Mouse (Mus musculus) adrenal gland, postnatal 14 days (tissue): Measurements from ENCODE around the gene Lhx6. TPM values are rescaled to one million over a fixed set of nuclear protein-coding genes. Genes with fewer than 3 reads are reported as not detected.

ENCODE experiments used
- DNase-seq: peaks from one replicate; pipeline ENCODE4 v3.0.0; 2021; ENCODE audit warnings: mixed read lengths
- total RNA-seq: library from RNA; stranded (reverse); gene quantifications from 2 replicates; pipeline ENCODE4 v1.2.3, GENCODE M21; 2021

Lhx6 gene
- total RNA-seq, 1 experiment from 2014 or later = 5.4 TPM

DNA sequence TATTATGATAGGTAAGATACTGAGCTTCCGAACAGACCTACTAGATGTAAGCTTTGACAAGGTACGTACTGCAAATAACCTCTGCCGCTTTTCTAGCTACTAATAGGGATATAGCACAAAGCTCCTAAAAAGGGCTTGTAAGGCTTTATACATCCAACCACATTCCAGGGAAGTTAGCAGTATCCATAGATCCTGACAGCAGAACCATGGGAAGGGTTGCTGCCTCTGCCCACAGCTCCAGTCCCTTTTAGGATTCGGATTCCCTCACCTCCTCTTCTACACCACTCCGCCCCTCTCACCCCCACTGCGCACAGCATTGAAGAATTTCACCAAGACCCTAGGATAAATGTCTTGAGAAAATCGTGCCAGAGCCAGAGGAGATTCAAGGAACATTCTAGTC, 11.9 kb downstream of the Lhx6 start:
- no peak for DNase-seq

DNA sequence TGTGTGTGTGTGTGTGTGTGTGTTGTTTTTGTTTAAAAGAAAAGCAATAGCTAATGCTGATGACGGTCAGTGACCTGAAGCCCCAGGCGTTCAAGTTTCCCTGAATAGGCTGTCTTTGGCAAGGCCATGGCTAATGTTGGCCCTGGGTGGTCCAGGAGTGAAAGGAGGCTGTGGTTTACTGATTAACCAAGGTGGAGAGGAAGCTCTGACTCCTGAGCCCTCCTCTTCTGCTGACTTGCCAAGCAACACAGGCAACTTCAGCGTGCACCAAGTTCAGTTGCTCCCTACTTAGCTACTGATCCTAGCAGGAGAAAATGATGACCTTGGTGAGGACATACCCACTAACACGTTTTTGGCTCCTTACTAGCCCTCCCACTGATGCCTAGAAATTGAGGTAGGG, 12.5 kb downstream of the Lhx6 start:
- DNase-seq = no peak

DNA sequence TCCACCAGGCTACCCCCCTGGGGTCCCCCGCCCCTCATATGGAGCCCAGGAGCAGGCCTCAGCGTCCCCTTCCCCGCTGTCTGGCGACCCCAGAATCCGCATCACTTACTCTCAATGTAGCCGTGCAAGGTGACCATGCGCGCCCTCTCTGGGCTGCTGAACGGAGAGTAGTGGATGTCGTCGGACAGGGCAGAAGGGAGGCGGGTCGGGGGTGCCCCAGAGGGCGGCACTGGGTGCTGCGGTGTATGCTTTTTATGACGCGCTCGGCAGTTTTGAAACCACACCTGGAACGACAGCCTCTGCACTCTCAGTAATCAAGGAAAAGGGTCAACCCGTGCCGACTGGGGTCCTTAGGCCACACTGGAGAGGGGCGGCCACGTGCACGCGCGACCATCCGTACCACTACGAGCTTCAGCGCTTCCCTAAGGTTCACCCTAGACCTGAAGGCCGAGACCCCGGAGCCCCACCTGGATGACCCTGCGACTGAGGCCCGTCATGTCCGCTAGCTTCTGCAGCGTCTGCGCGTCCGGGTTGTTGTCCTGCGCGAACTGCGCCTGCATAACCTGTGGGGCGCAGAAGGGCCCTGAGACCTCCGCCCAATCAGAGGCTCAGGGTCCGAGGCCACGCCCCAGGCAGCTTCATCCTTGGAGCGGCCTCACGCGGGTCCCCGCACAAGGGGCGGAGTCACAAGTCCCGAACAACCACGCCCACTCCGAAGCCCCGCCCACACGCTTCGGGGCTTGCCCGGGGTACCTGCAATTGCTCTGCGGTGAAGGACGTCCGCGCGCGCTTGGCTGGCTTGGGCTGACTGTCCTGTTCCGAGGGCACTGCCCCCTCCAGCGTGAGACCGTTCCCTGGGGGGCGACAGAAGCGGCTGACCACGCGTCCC, 14.1 kb downstream of the Lhx6 start:
- peak; percentile 62 for DNase-seq

DNA sequence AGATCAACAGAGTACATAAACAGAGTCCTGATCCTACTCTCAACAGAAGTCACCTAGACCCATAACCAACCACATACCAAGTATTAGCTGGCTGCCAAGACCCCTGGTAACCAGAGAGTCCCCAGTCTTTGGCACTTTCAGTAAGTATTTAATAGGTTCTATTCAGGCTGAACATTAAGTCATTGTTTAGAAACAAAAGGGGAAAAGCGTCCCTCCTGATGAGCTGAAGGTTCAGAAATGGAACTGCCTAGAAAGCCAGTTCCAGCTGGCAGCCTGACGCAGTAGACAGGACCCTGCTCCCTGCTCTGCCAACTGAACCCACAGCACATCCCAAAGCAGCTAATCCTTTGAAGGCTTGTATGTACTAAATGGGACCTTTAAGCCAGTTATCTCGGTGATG, 16.0 kb downstream of the Lhx6 start:
- DNase-seq = no peak

- peak; percentile 38 for DNase-seq
Observed at GRCm38 (mm10) chr2:36085041-36085440, 20.2 kb downstream of the Lhx6 start.

- DNase-seq = peak; percentile 26
Observed at GRCm38 (mm10) chr2:36082802-36083580, 22.2 kb downstream of the Lhx6 start.

DNA sequence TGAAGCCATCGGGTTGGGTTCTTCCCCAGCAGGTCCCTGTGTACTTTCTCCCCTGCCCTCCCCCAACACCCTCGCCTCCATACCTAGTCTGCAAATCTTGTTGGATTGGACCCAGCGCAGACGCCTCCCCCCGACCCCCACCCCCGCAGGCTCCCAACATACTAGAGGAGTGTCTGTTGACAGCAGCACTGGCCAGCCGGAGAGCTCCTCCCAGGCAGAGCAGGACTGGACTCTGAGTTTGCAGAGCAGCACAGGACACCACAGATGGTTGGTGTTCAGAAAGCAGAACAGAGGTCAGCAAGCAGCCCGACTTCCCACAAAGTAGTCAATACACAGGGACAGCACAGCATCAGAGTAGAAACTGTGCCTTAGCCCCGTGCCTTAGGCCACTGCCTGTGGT, 23.8 kb downstream of the Lhx6 start:
- peak; percentile 33 for DNase-seq

- no peak for DNase-seq
Observed at GRCm38 (mm10) chr2:36077160-36077761, 27.9 kb downstream of the Lhx6 start.

GRCm38 (mm10) chr2:36075210-36075609, 30.0 kb downstream of the Lhx6 start:
- DNase-seq = no peak

GRCm38 (mm10) chr2:36073781-36074180, 31.4 kb downstream of the Lhx6 start:
- DNase-seq = peak; percentile 60

GRCm38 (mm10) chr2:36071660-36072305, 33.4 kb downstream of the Lhx6 start:
- DNase-seq = no peak

DNA sequence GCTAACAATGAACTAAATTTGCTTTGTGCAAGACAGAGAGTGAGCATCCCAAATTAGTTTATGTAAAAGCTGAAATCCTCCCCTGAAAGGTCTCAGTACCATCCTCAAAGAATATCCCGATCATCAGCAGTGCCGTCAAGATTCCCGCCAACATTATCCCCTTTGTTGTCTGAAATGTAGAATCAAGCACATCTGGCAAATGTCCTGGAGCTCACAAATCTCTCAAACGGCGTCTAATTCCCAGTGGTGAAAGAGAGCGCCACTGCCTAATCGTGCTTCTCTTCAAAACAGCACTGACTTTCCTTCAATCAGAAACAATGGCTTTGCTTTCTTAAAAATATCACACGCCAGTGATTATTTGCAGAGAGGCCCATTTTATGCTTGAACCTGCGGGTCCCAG, 38.1 kb downstream of the Lhx6 start:
- no peak for DNase-seq

GRCm38 (mm10) chr2:36061409-36061808, 43.8 kb downstream of the Lhx6 start:
- no peak for DNase-seq

DNA sequence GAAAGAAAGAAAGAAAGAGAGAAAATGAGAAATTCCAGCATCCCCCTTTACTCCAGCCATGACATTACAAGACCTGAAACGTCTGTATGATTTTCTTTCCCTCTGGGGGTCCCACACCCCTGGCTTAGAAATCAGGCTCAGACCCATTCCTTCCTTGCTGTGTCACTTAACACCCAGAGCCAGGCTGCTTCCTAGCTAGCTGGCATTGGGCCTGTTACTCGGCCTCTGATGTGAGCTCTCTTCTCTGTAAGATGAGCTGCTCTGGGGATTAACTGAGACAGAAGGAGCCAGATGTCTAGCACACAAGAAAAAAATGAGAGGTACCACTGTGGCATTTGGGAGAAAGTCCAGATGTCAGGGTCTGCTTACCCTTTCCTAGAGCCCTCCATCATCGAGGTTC, 49.0 kb downstream of the Lhx6 start:
- DNase-seq = no peak

DNA sequence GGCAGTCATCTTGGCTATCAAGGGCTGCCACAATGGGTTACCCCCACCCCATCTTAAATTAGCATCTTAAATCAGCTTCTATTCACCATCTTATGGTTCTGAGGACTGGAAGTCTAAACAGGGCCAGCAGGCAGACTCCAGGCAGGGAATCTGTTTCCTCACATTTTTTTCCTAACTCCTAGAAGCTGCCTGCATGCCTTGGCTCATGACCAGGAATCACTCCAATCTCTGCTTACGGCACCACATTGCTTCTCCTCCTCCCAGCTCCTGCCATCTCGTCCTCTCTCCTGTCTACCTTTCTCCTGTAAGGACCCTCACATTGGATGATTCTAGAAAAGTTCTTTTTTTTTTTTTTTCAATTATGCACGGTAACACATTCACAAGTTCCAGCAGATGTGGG, 52.0 kb downstream of the Lhx6 start:
- DNase-seq = no peak

DNA sequence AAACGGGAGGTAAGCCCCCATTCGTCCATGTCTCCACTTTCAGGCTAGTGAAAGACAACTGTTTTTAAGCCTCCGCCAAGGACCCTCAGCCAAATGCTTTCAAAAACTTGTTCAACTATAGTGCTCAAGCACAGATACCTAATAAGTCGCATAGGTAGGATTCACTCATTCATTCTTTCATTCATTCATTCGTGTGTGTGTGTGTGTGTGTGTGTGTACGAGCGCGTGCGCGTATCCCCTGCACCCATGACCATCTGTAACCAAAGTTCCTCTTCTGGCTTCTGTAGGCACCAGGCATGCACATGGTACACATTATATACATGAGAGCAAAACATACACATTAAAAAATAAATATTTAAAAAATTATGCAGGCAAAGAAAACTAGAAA, 55.6 kb downstream of the Lhx6 start:
- DNase-seq = no peak

DNA sequence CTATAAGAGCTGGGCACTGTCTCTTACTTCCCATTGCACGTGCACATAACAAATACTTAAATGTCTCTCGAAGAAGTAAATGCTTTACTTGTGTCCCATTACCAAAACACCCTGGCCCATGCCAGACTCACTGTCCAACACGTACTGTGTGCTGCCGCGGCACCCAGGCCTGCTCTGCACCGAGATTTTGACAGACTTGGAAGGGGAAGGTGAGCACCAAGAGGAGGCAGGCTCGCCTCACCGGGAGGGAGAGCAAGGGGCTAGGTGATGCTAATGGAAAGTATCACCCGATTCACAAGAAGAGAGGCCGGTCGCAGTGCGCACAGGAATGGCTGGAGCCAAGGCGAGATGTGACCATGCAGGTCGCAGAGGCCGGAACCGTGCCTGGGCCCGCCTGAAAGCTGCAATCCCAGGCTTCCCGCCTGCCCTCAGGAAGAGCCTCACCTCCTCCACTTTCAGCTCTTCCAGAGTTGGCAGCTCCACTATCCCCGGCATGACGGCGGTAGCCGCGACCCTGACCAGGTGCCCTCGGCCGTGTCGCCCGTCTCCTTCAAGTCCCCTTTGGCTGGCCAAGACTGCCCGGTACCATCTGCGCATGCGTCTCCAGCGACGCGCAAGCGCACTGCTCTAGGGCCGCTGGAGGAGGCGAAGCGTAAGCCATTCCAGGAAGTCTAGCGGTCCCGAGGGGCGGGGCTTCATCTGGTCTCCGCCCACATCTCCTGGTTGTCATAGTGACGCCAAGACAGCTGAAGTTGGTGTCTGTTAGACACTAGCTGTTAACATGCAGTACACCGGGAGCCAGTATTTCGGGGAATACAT, 56.3 kb downstream of the Lhx6 start, which contains the start of the genes Ndufa8 and Morn5:
Gene Ndufa8 (minus strand): TSS at position 659 of the 819 bp plus-strand sequence.
Gene Morn5 (plus strand): TSS at position 711 of the 819 bp plus-strand sequence.
- peak; percentile 100 for DNase-seq

DNA sequence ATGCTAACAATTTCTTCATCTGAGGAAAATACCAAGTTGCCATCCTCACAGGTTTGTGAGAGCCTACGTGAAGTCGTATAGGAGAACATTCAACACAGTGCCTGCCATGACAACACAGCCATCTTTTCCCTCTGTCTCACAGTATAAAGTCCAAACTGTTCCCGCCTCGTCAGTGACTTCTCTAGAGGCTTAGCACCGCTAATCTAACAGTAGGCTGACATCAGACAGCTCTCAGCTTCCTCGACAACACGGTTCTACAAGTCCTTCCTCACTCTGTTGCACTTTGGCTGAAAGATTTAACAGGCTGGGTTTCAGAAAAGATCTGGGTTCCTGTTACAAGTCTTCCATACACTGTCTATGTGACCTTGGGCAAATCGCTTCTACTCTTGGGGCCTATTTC, 57.0 kb downstream of the Lhx6 start:
- DNase-seq = no peak

GRCm38 (mm10) chr2:36040872-36041271, 64.3 kb downstream of the Lhx6 start:
- DNase-seq = no peak

DNA sequence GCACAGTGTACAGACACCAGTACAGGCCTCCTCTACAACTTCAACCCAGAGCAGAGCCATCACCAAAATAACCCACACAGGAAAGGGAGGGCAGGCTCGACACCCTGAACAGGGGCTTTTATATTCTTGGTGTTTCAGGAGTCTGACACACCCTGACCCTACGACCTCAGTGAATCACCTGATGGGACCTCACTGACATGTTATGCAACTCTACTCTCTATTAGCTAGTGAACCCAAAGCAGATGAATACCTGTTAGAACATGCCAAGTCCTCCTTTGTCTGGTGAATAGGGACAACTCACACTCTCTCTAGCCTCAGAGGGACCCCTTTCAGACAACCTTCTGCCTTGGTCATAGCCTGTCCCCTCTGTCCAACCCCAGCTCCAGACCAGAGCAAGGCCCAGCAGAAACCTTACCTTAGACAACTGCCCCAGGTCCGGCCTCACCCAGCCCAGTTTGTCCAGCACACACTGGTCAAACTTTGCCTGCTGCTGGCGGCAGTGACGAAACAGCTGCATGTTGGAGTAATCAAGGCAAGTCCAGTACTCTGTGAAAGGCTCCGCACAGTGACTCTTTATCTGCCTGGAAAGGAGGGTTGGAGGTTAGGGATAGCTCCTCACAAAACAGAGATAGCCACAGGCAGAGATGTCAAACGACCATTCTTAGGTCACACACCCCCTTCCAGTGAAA, 65.8 kb downstream of the Lhx6 start:
- no peak for DNase-seq
